Mouse (Mus musculus) MEL (cell line): ENCODE results near the gene Dtx3.

ENCODE experiments used
- CTCF ChIP-seq, 3 experiments: IDR thresholded peaks in 2 of 3; conservative IDR thresholded peaks in 1 of 3; 2 replicates each; pipeline ENCODE4 v1.5.1; 2011 to 2012; ENCODE audit warnings: low read length in 3 of 3, low read depth in 2 of 3, mild to moderate bottlenecking in 2 of 3, improper control_type of control experiment in 1 of 3, inconsistent platforms in 1 of 3, mixed read lengths in 1 of 3, moderate library complexity in 1 of 3; ENCODE audit not compliant: control insufficient read depth in 1 of 3, insufficient read depth in 1 of 3, poor library complexity in 1 of 3, severe bottlenecking in 1 of 3
- EP300 ChIP-seq, 2 experiments: IDR thresholded peaks; 2 replicates each; pipeline ENCODE4 v1.6.1; 2011; ENCODE audit warnings: improper control_type of control experiment in 2 of 2, low read length in 2 of 2, low read depth in 1 of 2, mild to moderate bottlenecking in 1 of 2
- GATA1 ChIP-seq: IDR thresholded peaks from 2 replicates; pipeline ENCODE4 v1.6.1; 2011; ENCODE audit warnings: low read depth, low read length, improper control_type of control experiment
- KAT2A ChIP-seq: conservative IDR thresholded peaks from 2 replicates; pipeline ENCODE4 v1.6.1; 2012; ENCODE audit warnings: low read depth, low read length, improper control_type of control experiment, inconsistent platforms
- MAZ ChIP-seq: IDR thresholded peaks from 2 replicates; pipeline ENCODE4 v1.6.1; 2012; ENCODE audit warnings: low read depth, mild to moderate bottlenecking, inconsistent platforms, low read length, improper control_type of control experiment
- MYC ChIP-seq: IDR thresholded peaks from 2 replicates; pipeline ENCODE4 v1.6.1; 2011; ENCODE audit warnings: low read depth, mild to moderate bottlenecking, low read length, improper control_type of control experiment, moderate library complexity
- NRF1 ChIP-seq: IDR thresholded peaks from 2 replicates; pipeline ENCODE4 v1.6.1; 2014; ENCODE audit warnings: low read depth, mild to moderate bottlenecking, inconsistent platforms, low read length, improper control_type of control experiment, moderate library complexity; ENCODE audit not compliant: poor library complexity, insufficient read depth, severe bottlenecking
- POLR2A ChIP-seq, 2 experiments: IDR thresholded peaks; 2 replicates each; pipeline ENCODE4 v1.6.1; 2011 to 2012; ENCODE audit warnings: low read length in 2 of 2, mild to moderate bottlenecking in 2 of 2, control low read depth in 1 of 2, improper control_type of control experiment in 1 of 2, low read depth in 1 of 2, moderate library complexity in 1 of 2; ENCODE audit not compliant: control insufficient read depth in 1 of 2, insufficient read depth in 1 of 2, poor library complexity in 1 of 2
- RCOR1 ChIP-seq: IDR thresholded peaks from 2 replicates; pipeline ENCODE4 v1.6.1; 2012; ENCODE audit warnings: low read depth, mild to moderate bottlenecking, inconsistent platforms, low read length, improper control_type of control experiment
- TAL1 ChIP-seq: IDR thresholded peaks from 2 replicates; pipeline ENCODE4 v1.6.1; 2012; ENCODE audit warnings: mild to moderate bottlenecking, inconsistent platforms, low read length, moderate library complexity, mixed read lengths
- TCF12 ChIP-seq: IDR thresholded peaks from 2 replicates; pipeline ENCODE4 v1.6.1; 2014; ENCODE audit warnings: low read depth, mild to moderate bottlenecking, inconsistent platforms, low read length, improper control_type of control experiment, moderate library complexity
- ZC3H11A ChIP-seq: IDR thresholded peaks from 2 replicates; pipeline ENCODE4 v1.6.1; 2012; ENCODE audit warnings: low read depth, mild to moderate bottlenecking, inconsistent platforms, low read length, improper control_type of control experiment
- ZKSCAN1 ChIP-seq: IDR thresholded peaks from 2 replicates; pipeline ENCODE4 v1.6.1; 2012; ENCODE audit warnings: low read depth, mild to moderate bottlenecking, inconsistent platforms, low read length, improper control_type of control experiment, moderate library complexity

DNA sequence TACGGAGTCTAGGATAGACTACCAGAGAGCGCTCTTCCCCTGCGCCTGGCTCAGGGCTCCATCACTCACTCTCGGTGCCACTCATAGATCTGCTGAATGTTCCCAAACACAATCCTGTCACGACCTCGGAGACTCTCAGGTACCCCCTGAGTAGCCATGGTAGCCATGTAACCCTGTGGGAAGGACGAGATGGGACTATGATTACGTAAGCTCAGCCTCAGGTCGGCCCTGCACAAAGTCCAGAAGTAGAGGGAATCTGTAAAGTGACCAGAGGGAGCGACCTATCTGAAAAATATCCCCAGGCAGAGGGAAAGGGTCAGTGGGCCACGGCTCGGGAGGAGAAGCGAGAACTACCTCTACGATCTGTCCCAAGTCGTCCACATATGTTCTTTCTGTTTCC lies 10.0 kb downstream of the Dtx3 start:
- TF ChIP-seq POLR2A (IDR thresholded peaks at IDR 0.05; ENCODE audit: control insufficient read depth in 1 of 2, insufficient read depth in 1 of 2, low read depth in 1 of 2, low read length in 2 of 2, poor library complexity in 1 of 2): no peak
- no peak for TF ChIP-seq GATA1
- no peak for TF ChIP-seq TAL1
- no peak for TF ChIP-seq EP300 (IDR thresholded peaks at IDR 0.05; ENCODE audit: low read depth in 1 of 2, low read length in 2 of 2)
- TF ChIP-seq KAT2A: no peak
- TF ChIP-seq CTCF (IDR thresholded peaks at IDR 0.05 in 2 of 3, conservative IDR thresholded peaks at IDR 0.05 in 1 of 3; ENCODE audit: control insufficient read depth in 1 of 3, insufficient read depth in 1 of 3, low read depth in 2 of 3, low read length in 3 of 3, poor library complexity in 1 of 3, severe bottlenecking in 1 of 3): no peak
- no peak for TF ChIP-seq NRF1
- no peak for TF ChIP-seq TCF12
- TF ChIP-seq ZC3H11A: no peak
- no peak for TF ChIP-seq MAZ
- TF ChIP-seq MYC: no peak
- no peak for TF ChIP-seq RCOR1
- TF ChIP-seq ZKSCAN1: no peak
